Mouse (Mus musculus) left cerebral cortex, adult 9 months (tissue): ENCODE data around the gene Setd3.
A peak's percentile ranks its signal among the peaks of the same experiment; 100 is the strongest.
"Not testable (repeated sequence)": the region's sequence is repeated elsewhere in the genome, so short reads cannot be mapped to it uniquely, and the experiment has no call there.

ENCODE experiments used
- DNase-seq, 2 experiments: peaks; one replicate each; pipeline ENCODE4 v3.0.0; 2022; ENCODE audit warnings: low spot score in 2 of 2

Gene Setd3

DNA sequence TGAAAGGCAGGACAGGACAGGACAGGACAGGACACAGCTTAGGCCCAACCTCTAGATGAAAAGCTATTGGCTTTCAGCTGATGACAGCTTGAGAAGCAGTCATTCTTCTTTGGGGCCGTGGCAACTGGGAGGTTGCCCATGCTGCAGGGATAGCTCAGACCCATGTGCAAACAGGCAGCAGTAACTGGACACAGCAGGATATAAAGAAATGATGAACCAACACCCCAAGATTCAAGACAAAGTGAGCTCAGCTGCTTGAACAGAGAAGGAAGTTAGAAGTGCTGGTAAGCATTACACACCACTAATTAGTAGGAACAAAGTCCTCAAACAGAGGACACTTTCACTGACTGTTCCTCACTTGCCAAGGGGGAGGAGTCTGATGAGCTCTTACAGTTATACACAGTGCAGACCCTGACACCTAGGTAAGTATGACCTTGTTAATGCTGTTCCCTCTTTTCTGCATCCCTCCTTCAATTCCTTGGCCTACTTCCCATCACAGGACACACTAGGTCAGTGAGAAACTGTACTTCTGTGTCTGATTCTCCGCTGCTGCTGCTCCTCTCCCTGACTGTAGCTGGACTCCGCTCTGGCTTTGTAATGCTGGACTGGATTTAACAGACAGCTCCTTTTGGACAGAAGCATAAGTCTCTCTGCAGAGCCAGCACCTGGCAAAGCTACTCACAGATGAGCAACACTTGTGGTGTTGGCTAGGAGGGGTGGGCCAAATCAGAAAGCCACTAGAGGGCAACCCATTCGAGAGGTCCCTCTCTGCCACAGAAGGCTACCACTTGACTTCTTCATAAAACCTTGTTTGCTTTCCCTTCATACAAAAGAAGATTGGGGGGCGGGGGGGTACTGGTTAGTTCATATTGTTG, 35.3 kb downstream of the Setd3 start:
- DNase-seq: no peak

DNA sequence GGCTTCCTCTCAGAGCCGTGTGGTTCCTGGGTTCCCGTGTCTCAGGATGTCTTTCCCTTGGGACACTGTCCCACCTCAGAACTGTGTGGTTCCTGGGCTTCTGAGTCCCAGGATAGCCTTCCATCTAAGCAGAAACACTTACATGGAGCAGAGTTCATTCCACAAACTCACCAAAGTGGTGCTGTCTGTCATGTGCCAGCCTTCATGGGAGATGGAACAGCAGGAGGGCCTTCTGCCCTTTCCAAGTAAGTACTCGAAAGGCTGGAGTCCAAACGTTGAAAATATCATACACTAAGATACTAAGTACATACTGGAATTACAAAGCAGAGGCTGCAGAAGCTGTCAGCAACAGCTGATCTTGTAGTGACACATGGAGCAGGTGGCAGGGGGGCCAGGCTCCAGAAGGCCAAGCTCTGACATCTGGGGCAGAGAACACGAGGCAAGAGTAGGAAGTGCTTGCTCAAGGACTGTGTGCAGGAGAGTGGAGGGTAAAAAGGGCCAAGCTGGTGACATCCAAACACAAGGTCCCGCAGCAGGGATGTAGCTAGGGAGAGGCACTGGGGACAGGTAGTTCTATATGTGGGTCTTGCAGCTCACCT, 43.4 kb downstream of the Setd3 start:
- DNase-seq: no peak

DNA sequence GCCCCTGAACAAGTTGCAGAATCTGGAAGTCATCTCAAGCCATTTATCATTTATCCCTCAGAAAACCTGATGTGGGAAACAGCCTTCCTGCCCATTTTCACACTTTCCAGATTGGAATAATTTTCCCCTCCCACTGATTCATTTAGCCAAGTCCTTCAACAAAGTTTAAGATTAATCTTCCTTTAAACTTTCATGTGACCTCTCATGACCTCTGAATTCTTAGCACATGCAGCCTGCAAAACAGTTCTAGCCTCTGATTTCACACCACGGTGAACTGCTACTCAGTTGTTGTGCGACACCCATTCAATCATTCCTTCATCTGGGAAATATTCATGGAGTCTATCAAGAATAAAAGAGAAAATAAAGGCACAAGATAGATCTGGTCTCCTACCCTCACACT, 45.9 kb downstream of the Setd3 start:
- DNase-seq: no peak

DNA sequence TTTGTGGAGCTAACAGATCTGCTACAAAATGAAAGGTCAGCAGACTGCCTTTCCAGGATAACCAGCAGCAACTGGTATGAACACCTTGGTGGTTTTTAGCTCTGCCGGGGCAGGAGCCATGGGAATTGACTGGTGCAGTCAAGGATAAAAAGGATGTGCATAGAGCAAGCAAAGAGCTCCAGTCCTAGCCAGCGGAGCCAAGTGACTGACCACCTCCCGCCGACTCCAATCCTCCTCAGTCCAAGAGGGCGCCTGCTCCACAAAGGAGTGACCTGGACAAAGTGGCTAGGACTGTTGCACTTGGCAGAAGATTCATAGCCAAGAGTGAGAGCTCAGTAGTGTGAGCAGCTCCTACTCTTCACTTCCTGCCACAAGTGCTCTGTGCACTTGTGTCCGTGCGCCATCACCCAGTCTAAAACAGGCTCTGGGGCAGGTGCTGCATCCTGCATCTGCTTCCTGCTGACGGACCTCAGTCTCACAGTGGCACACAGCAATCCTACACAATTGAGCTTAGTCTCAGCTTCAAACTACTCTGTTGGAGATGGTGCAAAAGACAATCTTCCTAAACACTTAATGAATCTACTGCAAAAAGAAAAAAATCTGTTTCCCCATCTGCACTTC, 46.6 kb downstream of the Setd3 start:
- no peak for DNase-seq

DNA sequence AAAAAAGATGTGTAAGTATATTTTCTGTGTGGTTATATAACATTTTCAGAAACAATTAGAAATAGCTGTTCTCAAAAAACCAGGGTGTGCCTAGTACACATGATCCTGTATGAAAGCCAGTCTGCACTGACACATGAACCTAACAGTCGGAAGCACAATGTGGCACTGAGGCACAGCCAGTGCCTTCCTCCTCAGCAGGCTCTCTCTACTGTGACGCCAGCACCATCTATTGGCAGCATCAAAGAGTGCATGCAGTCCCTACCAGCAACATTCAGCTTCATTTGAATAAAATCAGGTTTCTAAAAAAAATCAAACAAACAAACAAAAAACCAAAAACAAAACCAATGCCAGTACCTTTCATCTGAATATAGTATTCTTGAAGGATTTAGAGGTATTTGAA, 57.8 kb downstream of the Setd3 start:
- peak; percentile 43 to 75 for DNase-seq

DNA sequence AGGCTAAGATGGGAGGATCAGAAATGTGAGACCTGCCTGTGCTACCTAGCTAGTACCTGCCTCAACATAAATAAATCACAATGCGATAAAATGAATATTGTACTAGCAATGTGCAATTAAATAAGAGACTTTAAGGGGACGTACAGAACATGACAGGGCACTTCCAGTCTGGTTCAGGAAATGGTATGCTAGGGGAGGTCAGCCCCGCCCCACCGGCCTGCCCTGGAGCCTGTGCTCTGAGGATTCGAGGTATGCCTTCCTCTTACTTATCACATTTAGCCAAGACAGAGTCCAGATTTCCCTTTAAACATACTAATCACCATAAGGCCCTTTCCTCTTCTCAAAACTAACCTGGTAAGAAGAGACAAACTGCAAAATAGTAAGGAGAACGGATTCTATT, 58.7 kb downstream of the Setd3 start:
- DNase-seq: no peak

DNA sequence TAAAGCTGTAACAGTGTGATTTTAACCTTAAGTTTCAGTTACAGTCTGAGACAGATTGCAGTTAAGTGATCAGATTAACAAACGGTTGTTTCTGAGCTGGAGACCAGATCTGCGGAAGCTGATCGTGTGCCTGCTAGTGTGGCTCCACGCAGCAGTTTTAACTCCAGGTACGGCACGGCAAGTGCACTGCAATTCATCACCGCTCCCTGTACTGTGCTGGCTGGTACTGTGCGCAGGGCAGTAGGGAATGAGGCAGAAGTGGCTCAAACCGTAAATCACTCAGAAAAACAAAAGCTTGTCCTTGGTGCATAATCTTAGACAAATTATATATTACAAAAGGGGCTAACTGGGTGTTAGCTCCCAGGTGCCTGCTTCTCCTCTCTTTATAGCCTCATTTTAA, 59.2 kb downstream of the Setd3 start:
- DNase-seq: no peak

DNA sequence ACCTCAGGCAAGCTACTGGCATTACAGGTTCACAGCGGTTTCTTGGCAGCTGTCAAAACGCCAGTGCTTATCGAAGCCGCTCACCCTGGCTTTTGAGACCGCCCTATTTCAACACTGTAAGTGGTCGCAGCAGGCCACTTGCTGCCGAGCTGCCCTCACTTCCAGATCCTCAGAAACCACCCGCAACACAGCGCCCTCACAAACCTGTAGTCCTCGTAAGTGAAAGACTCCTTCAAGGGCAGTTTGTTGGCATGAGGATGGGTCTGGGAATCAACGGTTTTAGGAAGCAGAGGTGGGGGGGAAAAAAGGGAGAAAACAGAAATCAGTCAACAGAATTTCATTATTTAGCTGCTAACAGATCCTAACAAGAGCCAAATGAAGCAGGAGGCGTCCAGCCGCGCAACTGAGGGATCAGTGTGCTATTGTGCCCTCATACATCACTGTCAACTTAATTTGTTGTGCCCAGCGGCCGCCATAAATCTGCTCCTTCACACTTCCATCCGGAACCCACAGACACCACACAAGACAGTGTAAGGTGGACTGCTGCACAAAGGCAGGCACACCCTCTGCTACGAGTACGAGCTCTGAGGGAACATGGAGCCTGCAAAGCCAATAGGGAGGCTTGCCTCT, 60.1 kb downstream of the Setd3 start:
- DNase-seq: no peak

DNA sequence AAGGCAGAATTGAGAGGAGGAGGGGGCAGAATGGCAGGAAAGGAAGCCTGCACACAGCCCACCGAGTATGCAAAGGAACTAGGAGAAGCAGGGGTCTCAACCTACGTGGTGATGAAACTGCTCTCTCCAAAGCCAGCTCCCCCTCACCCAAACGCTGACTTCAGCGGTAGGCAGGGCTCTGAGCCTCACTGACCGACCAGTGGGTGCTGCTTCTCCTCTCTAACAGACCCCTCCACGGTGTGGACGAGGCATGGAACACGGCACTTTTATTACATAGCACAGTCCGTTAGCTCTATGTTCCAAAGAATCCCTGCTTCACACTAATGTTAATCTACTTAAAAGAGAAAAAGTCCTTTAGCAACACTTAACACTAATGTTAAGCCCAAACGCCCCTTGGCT, 60.6 kb downstream of the Setd3 start:
- no peak for DNase-seq

DNA sequence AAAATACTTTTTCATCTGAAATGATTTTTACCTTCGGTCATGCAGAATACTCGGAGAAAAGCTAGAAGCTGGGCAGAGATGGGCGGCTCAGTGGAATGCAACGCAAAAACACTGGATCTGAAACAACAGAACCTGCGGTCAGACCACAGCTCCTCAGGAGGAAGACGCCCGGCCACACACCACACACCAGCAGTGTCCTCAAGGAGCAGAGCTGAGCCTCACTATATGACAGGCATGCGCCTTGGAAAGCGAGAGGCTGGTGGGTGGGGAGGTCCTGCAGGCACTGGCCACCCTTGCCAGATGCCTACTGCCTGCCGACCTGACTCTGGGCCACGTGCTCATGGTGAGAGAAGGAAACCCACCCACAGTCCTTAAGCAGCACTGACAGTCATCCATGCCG, 67.9 kb downstream of the Setd3 start:
- DNase-seq: no peak

DNA sequence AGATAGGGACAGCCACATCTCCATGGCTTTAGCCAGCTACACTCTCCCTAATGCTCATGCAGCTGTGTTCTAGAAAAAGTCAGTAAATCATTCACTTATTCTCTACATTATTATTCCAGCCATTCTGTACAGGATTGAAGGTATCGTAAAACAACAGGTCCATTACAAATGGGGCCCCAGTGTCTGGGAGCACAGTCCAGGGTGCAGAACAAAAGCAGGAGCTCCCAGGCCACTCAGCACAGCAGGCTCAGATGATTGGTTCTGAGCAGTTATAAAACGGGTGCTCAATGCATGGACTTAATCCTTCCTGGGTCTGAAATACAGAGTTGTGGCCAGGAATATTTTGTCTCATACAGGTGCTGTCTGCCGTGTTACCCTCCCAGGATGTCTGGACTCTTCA, 68.4 kb downstream of the Setd3 start:
- DNase-seq: no peak

DNA sequence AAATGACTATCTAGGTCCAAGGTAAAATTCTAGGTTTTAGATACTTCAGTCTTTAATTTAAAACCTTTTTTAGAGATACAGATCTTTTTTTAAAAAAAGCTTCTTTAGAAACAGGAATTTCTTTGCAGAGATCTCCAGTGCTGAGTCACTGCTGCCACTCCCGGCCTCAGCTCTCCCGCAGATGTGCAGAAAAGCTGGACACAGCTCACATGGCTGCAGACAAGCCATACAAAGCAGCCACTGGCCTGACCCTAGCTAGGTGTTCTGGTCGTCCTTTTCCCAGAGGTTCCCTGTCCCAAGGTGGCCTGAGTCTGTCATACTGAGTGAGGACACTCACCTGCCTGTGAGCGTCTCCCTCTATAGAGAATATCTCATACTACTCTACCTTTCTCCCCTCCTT, 69.4 kb downstream of the Setd3 start:
- DNase-seq: no peak

DNA sequence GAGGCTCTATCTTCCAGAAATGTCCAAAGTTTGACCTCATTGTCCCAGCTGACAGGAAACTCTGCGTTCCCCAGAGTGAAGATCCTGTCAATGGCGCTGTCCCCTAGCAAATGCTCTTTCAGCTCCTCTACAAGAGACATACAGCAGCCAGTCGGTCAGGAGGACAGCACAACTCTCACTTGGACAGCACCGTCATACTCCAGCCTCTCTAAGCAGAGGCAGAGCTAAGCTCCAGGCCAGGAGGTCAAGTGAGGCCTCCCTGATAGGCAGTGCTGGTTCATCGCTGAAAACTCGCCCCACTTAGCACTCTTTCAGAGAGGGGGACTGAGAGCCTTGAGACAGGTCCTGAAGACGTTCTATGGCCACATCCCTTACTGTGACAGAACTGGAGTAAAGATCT, 70.5 kb downstream of the Setd3 start:
- DNase-seq: not testable (repeated sequence)

DNA sequence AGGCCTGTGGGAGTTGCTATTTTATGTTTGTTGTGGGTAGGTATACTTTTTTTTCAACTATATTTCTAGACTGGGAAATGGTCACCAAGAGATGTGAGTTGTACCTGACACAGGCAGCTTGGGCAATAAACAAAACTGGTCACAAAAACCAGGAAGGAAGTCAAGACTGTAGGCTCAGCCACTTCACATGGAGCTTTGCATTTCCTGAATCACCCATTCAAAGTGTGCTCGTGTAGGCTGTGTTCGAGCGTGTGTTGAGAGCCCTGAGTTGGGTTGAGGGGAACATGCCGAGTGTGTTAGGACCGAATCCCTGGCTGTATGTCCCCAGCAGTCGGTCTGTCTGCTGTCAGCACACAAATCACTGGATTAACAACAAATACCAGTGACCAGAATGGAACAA, 75.8 kb downstream of the Setd3 start:
- no peak for DNase-seq

DNA sequence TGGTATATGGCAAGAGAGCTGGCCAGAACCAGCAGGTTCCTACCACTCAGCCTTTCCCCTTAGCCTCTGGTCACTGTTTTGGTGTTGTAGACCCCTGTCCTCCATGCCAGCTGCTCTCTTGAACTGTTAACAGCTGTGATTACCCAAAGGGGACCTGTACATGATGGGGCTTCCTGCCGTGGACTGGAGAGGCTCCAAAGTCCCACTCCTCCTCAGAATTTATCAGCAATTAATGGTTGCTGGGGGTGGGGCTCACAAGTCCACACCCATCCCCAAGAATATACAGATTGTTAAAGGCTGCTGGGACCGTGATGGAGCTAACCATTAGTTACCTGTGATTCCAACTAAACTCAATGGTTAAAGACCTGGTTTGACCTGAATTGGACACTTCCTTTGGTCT, 77.0 kb downstream of the Setd3 start:
- no peak for DNase-seq

DNA sequence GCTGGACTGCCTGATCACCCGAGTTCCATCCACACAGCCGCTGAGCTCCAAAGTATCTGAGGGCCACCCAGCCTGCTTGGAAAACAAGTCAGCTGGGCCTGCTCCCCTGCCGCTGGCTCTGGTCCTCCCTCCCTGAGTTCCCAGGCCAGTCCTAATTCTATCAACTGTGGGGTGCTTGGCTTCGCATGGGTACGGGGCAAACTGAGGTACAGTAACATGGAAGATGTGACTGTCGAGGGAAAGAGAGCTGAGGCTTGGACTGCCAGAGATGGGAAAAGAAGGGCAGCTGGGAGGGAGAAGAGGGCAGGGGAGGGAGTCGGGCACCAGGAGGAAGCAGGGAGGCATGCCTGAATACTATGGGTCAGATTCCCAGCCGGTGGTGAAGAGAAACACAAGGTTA, 78.9 kb downstream of the Setd3 start:
- no peak for DNase-seq

DNA sequence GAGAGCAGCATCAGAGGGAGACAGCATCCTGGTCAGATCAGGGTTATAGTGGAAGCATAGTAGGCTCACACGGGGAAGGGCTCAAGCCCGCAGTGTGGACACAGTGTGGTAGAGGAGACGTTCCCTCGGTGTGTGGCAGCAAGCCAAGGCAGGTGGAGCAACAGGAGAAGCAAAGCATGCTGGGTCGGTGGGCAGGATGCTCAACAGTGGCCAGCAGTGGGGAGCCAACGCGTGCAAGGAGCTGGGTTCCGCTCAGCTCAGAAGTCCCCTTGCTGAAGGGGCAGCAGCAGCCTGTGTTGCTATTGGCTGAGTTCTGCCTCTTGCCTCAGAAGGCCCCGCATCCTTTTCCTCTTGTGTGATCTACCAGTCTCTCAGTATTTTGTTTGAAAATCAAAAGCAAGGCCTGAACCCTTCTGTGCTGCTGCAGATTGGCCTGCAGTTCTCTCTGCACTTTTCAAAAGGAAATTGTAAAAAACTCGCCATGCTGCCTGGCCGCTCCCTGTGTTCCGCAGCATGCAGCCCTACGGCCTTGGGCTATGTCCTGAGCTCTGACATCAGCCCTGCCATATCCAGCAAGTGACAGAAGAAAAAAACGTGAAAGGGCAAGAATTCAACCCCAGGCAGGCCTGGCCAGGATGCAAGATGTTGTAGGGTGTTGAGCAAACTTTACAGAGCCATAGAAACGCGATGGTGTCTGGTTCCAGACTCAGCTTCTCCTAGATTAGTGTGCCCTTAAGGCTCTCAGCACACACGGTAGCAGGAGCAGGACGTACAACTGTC, 80.7 kb downstream of the Setd3 start:
- no peak for DNase-seq

DNA sequence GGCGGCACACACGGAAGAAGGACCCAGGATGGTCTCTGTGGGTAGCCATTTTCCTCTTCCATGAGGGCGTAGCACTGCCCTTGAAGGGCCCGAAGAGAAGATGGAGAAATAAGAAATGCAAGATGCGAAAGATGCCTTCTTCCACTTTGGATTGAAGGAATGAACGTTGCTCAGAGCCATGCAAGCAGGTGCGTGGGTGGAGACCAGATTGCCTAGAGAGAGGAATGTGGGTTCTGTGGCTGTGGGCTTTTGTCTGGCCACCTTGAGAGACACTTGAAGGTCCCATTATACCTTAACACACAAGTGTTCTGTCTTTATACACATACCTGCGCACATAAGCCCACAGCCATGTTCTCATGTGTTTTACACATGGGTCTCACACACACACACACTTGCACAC, 81.5 kb downstream of the Setd3 start:
- DNase-seq: no peak

DNA sequence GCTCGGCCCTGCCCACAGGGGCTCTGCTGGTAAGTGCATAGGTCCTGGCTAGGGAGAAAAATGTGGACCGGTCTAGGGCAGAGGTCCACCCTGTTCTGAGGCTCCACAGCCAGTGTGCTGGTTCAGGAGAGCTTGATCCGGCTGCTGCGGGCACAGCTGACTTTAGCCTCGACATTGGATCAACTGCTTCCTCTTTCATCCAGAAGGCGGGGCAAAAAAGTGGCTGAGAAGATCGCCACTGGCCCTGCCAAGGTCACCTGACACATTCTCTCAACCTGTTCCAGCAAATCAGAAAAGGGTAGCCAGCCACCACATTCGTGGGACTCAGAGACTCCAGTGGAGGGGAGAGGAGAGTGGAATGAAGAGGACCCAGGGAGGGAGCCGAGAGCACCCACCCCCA, 90.9 kb downstream of the Setd3 start:
- DNase-seq: no peak

DNA sequence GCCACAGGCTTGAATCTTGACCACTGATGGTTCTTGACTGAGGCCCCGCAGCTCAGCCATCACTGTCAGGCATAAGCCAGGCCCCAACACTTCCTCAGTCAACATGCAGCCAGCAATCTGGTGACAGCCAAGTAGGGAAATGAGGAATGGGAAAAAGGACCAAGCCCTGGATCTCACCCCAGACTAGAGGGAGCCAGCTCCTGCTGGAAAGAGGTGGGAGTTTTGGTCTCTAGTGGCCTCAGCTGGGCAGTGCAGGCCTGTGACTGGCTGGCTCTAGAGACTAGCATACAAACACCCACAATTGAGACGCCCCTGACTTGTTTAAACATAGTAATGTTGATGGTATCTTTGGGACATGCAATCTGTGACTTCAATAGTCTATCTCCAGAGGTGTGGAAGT, 91.6 kb downstream of the Setd3 start:
- DNase-seq: no peak

DNA sequence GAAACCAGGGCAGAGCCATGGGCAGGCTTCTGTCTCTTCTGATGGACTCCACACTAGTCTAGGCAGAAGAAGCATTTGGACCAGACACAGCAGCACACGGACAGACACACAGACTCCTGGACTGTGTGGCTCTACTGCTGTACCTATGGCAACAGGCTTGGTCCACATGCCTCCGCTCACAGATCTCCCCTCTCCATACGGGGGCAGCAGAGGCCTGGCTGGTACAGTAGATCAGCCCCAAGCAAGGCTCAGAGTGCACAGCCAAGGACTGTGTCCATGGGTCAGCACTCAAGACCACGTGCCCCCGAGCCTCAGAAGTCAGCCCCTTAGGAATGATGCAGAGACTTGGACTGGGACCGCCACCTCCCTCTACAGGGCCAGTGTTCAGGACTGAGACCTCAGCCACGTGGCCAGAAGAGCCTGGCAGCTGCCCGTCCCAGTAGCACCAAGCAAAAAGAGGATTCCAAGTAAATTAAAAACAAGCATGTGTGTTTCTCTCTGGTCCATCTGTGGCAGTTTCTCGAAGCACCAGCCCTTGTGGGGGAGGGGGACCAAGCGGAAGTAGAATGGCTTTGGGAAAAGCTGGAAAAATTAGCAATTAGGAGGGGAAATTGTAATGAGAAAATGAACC, 100.9 kb downstream of the Setd3 start:
- no peak for DNase-seq
